Mouse (Mus musculus): ENCODE data around the gene Slc8a1. TPM values are rescaled to one million over a fixed set of nuclear protein-coding genes. Genes with fewer than 3 reads are reported as not detected.

Slc8a1 gene
- total and polyA plus RNA-seq, 3 experiments, result not detected

DNA sequence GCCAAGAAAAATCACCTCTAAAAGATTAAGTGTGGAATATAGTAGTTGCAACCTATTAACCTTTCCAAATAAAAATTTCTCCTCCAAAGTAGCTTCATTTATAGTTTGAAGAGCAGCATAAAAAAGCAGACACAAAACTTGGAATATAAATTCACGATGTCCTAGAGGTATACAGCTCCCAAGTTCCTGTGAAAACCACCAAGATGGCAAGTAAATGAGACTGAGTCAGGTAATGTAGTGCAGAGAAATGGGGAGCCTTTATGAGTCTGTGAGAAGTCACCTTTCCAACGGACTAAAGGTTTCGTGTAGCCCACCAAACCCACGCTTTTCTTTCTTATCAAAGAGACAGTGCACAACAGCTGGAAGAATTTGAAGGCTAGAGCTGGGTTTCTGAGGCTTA lies 224.2 kb downstream of the Slc8a1 start:
- Histone ChIP-seq H3K4me1 (ENCODE audit: control insufficient read depth in 1 of 2, insufficient read depth in 2 of 2) (no peaks in the 10 kb centered on the region), H3K4me3 (replicated peaks in 1 of 3; ENCODE audit: low read depth in 2 of 3, low read length in 2 of 3, poor library complexity in 1 of 3) (no peak overlapping the region), H3K27me3 (replicated peaks) (no peaks in the 10 kb centered on the region), H3K9me3 (replicated peaks; ENCODE audit: low read length) (peaks cover 52% of the 10 kb centered on the region), H3K4me2 (ENCODE audit: insufficient read depth, low read depth, poor library complexity, severe bottlenecking) (no peak overlapping the region), H3K79me2 (replicated peaks; ENCODE audit: control insufficient read depth, extremely low read depth, insufficient read depth, poor library complexity, severe bottlenecking) (no peaks in the 10 kb centered on the region), H3K36me3 (replicated peaks in 1 of 2; ENCODE audit: control insufficient read depth in 1 of 2, insufficient read depth in 1 of 2, low read length in 1 of 2) (no peaks in the 10 kb centered on the region), H3K27ac (ENCODE audit: insufficient read depth, low read depth) (no peak overlapping the region), H3K9ac (ENCODE audit: insufficient read depth, low read depth) (no peak overlapping the region)
- dilution Hi-C loops (cut with MboI; ENCODE audit: extremely low pct_ligation_motif_present, extremely low pct_unique_long_range_greater_than_20kb, low sequenced_read_pairs), result no loop called here
- no peak for TF ChIP-seq ETS1 (conservative IDR thresholded peaks at IDR 0.05; ENCODE audit: low read depth, low read length)
- TF ChIP-seq POLR2AphosphoS2 (IDR thresholded peaks at IDR 0.05; ENCODE audit: low read depth, low read length), result no peak
- no peak for TF ChIP-seq ZKSCAN1 (IDR thresholded peaks at IDR 0.05; ENCODE audit: borderline replicate concordance, low read depth, low read length)
- TF ChIP-seq HCFC1 (IDR thresholded peaks at IDR 0.05; ENCODE audit: low read depth, low read length), result no peak
- no peak for TF ChIP-seq IRF4 (IDR thresholded peaks at IDR 0.05; ENCODE audit: low read depth, low read length)
- no peak for TF ChIP-seq USF1 (IDR thresholded peaks at IDR 0.05; ENCODE audit: low read depth, low read length)
- TF ChIP-seq CHD1 (IDR thresholded peaks at IDR 0.05; ENCODE audit: low read depth, low read length), result no peak
- no peak for TF ChIP-seq MEF2A (IDR thresholded peaks at IDR 0.05; ENCODE audit: borderline replicate concordance, low read depth, low read length)
- TF ChIP-seq PAX5 (IDR thresholded peaks at IDR 0.05; ENCODE audit: low read length), result no peak
- TF ChIP-seq JUN (IDR thresholded peaks at IDR 0.05; ENCODE audit: insufficient read depth, low read depth, low read length), result no peak
- DNase-seq (ENCODE audit: extremely low read depth), result no peak
- in situ Hi-C loops (cut with MboI; ENCODE audit: low pct_ligation_motif_present, low pct_unique_long_range_greater_than_20kb, low sequenced_read_pairs), result no loop called here

DNA sequence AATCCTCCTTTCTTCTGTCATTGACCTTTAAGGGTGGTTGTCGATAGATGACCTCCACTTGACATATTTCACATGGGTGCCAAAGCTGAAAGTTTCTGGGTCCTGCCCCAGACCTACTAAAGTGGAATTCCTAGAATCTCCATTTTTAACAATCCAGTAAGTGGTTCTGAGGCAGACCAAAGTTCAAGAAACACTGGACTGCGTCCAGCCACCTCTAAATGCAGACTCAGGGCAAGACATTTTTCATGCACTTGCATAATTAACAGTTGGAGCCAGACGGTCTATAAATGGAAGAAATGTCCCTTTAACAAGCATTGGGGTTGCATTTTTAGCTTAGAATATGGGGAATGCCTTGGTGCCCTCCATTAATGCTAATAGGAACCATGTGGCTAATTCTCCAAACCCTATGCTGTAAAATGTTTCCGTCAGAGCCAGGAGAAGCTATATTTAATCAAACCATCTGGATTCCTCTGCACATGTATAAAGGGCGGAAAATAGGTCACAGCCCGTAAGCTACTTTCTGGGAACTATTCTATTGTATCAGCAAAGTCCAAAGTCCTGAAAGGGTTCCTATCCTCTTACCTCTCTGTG lies 224.7 kb downstream of the Slc8a1 start:
- H3K9me3 ChIP-seq (replicated peaks; ENCODE audit: low read length), result peaks cover 47% of the 10 kb centered on the region
- H3K79me2 ChIP-seq (replicated peaks; ENCODE audit: control insufficient read depth, extremely low read depth, insufficient read depth, poor library complexity, severe bottlenecking), result no peaks in the 10 kb centered on the region
- no peak for TF ChIP-seq TCF12 (IDR thresholded peaks at IDR 0.05; ENCODE audit: low read depth, low read length)
- no peak for TF ChIP-seq MAFK (IDR thresholded peaks at IDR 0.05; ENCODE audit: insufficient replicate concordance, low read length)
- TF ChIP-seq E2F4 (IDR thresholded peaks at IDR 0.05; ENCODE audit: insufficient replicate concordance, low read depth, low read length), result no peak
- TF ChIP-seq TBP (conservative IDR thresholded peaks at IDR 0.05; ENCODE audit: low read depth, low read length), result no peak
- no peak for TF ChIP-seq RAD21 (IDR thresholded peaks at IDR 0.05; ENCODE audit: low read depth, low read length)
- TF ChIP-seq KAT2A (IDR thresholded peaks at IDR 0.05; ENCODE audit: insufficient replicate concordance, low read length), result no peak
- no peak for TF ChIP-seq MEF2A (IDR thresholded peaks at IDR 0.05; ENCODE audit: borderline replicate concordance, low read depth, low read length)
- no peak for TF ChIP-seq POLR2AphosphoS2 (IDR thresholded peaks at IDR 0.05; ENCODE audit: low read depth, low read length)
- TF ChIP-seq CHD2 (IDR thresholded peaks at IDR 0.05; ENCODE audit: low read length), result no peak
- no peak for TF ChIP-seq NELFE (IDR thresholded peaks at IDR 0.05; ENCODE audit: low read depth, low read length)
- TF ChIP-seq CHD1 (IDR thresholded peaks at IDR 0.05; ENCODE audit: low read depth, low read length), result no peak
- no peak for TF ChIP-seq USF1 (IDR thresholded peaks at IDR 0.05; ENCODE audit: low read depth, low read length)
- TF ChIP-seq ETS1 (conservative IDR thresholded peaks at IDR 0.05; ENCODE audit: low read depth, low read length), result no peak
- no peak for TF ChIP-seq ZC3H11A (IDR thresholded peaks at IDR 0.05; ENCODE audit: low read depth, low read length)
- TF ChIP-seq ZMIZ1 (IDR thresholded peaks at IDR 0.05; ENCODE audit: low read depth, low read length), result no peak
- no peak for TF ChIP-seq ZNF384 (IDR thresholded peaks at IDR 0.05; ENCODE audit: low read depth, low read length)
- in situ Hi-C loops (cut with MboI; ENCODE audit: low pct_ligation_motif_present, low pct_unique_long_range_greater_than_20kb, low sequenced_read_pairs) (no loop called here), dilution Hi-C loops (cut with MboI; ENCODE audit: extremely low pct_ligation_motif_present, extremely low pct_unique_long_range_greater_than_20kb, low sequenced_read_pairs) (no loop called here)
- H3K27ac ChIP-seq (ENCODE audit: insufficient read depth, low read depth), result no peak overlapping the region
- H3K36me3 ChIP-seq (replicated peaks in 1 of 2; ENCODE audit: control insufficient read depth in 1 of 2, insufficient read depth in 1 of 2, low read length in 1 of 2), result no peaks in the 10 kb centered on the region
- no peak overlapping the region for H3K4me2 ChIP-seq (ENCODE audit: insufficient read depth, low read depth, poor library complexity, severe bottlenecking)
- no peak overlapping the region for H3K9ac ChIP-seq (ENCODE audit: insufficient read depth, low read depth)
- H3K27me3 ChIP-seq (replicated peaks), result no peaks in the 10 kb centered on the region
- no peak for DNase-seq (ENCODE audit: extremely low read depth)
- H3K4me1 ChIP-seq (ENCODE audit: control insufficient read depth in 1 of 2, insufficient read depth in 2 of 2), result no peaks in the 10 kb centered on the region
- H3K4me3 ChIP-seq (replicated peaks in 1 of 3; ENCODE audit: low read depth in 2 of 3, low read length in 2 of 3, poor library complexity in 1 of 3), result no peak overlapping the region
